Mouse (Mus musculus): ENCODE results near the gene Thap8. TPM values are rescaled to one million over a fixed set of nuclear protein-coding genes. Genes with fewer than 3 reads are reported as not detected.

The Thap8 gene
- polyA plus RNA-seq, 1 experiment from 2014 or later, result 0.42 TPM

GRCm38 (mm10) chr7:30286701-30287410 is 7.0 kb downstream of the Thap8 start:
- Histone ChIP-seq H3K36me3 (no peaks in the 10 kb centered on the region), H3K4me1 (replicated peaks) (peaks cover 9% of the 10 kb centered on the region), H3K9me3 (replicated peaks) (no peaks in the 10 kb centered on the region), H3K27ac (no peak overlapping the region), H3K27me3 (no peaks in the 10 kb centered on the region), H3K9ac (no peak overlapping the region), H3K4me3 (no peak overlapping the region), H3K4me2 (no peak overlapping the region)
- no peak for ATAC-seq (replicated peaks; ENCODE audit: insufficient number of reproducible peaks, insufficient read depth, low FRiP score, low read depth)
- WGBS, result 54% methylated on average over 8 of the region's 8 CpGs

GRCm38 (mm10) chr7:30288046-30288445 is 8.2 kb downstream of the Thap8 start:
- H3K9ac ChIP-seq, result no peak overlapping the region
- peaks cover 11% of the 10 kb centered on the region for H3K4me1 ChIP-seq (replicated peaks)
- no peaks in the 10 kb centered on the region for H3K27me3 ChIP-seq
- no peak for ATAC-seq (replicated peaks; ENCODE audit: insufficient number of reproducible peaks, insufficient read depth, low FRiP score, low read depth)
- H3K4me3 ChIP-seq, result no peak overlapping the region
- 60% methylated on average over 6 of the region's 6 CpGs for WGBS
- no peak overlapping the region for H3K27ac ChIP-seq
- no peak overlapping the region for H3K4me2 ChIP-seq
- H3K9me3 ChIP-seq (replicated peaks), result no peaks in the 10 kb centered on the region
- no peaks in the 10 kb centered on the region for H3K36me3 ChIP-seq

GRCm38 (mm10) chr7:30289071-30289713 is 9.3 kb downstream of the Thap8 start:
- Histone ChIP-seq H3K4me1 (replicated peaks) (peaks cover 15% of the 10 kb centered on the region), H3K27me3 (no peaks in the 10 kb centered on the region), H3K27ac (no peak overlapping the region), H3K4me3 (no peak overlapping the region), H3K4me2 (no peak overlapping the region), H3K9ac (no peak overlapping the region), H3K9me3 (replicated peaks) (no peaks in the 10 kb centered on the region), H3K36me3 (no peaks in the 10 kb centered on the region)
- 60% methylated on average over 7 of the region's 7 CpGs for WGBS
- no peak for ATAC-seq (replicated peaks; ENCODE audit: insufficient number of reproducible peaks, insufficient read depth, low FRiP score, low read depth)

GRCm38 (mm10) chr7:30289714-30290399 is 10.0 kb downstream of the Thap8 start:
- H3K27ac ChIP-seq, result no peak overlapping the region
- WGBS, result 46% methylated on average over 10 of the region's 10 CpGs
- H3K9me3 ChIP-seq (replicated peaks), result no peaks in the 10 kb centered on the region
- no peak overlapping the region for H3K4me2 ChIP-seq
- peaks cover 15% of the 10 kb centered on the region for H3K4me1 ChIP-seq (replicated peaks)
- no peaks in the 10 kb centered on the region for H3K27me3 ChIP-seq
- H3K9ac ChIP-seq, result no peak overlapping the region
- no peak overlapping the region for H3K4me3 ChIP-seq
- ATAC-seq (replicated peaks; ENCODE audit: insufficient number of reproducible peaks, insufficient read depth, low FRiP score, low read depth), result no peak
- no peaks in the 10 kb centered on the region for H3K36me3 ChIP-seq

GRCm38 (mm10) chr7:30291215-30292131 is 11.6 kb downstream of the Thap8 start, which contains the start of gene Clip3:
Gene Clip3, plus strand, starts transcription at chr7:30291728.
- Histone ChIP-seq H3K9me3 (replicated peaks) (no peaks in the 10 kb centered on the region), H3K36me3 (no peaks in the 10 kb centered on the region), H3K27me3 (no peaks in the 10 kb centered on the region), H3K4me3 (peak within 1 kb of the TSS; percentile 57), H3K9ac (peak within 1 kb of the TSS; percentile 27), H3K4me2 (peak within 1 kb of the TSS; percentile 54), H3K27ac (peak within 1 kb of the TSS; percentile 42), H3K4me1 (replicated peaks) (peaks cover 15% of the 10 kb centered on the region)
- WGBS, result 9% methylated on average over 35 of the region's 35 CpGs
- peak; percentile 44; the same call in 1 of the 2 replicates for ATAC-seq (replicated peaks; ENCODE audit: insufficient number of reproducible peaks, insufficient read depth, low FRiP score, low read depth)

GRCm38 (mm10) chr7:30293795-30294194 is 13.9 kb downstream of the Thap8 start:
- Histone ChIP-seq H3K9me3 (replicated peaks) (no peaks in the 10 kb centered on the region), H3K27ac (no peak overlapping the region), H3K9ac (no peak overlapping the region), H3K4me1 (replicated peaks) (peaks cover 15% of the 10 kb centered on the region), H3K36me3 (no peaks in the 10 kb centered on the region), H3K27me3 (no peaks in the 10 kb centered on the region), H3K4me3 (no peak overlapping the region), H3K4me2 (no peak overlapping the region)
- no peak for ATAC-seq (replicated peaks; ENCODE audit: insufficient number of reproducible peaks, insufficient read depth, low FRiP score, low read depth)
- 49% methylated on average over 13 of the region's 13 CpGs for WGBS

GRCm38 (mm10) chr7:30294296-30294695 is 14.4 kb downstream of the Thap8 start:
- Histone ChIP-seq H3K4me2 (no peak overlapping the region), H3K27me3 (no peaks in the 10 kb centered on the region), H3K27ac (no peak overlapping the region), H3K4me1 (replicated peaks) (peaks cover 15% of the 10 kb centered on the region), H3K9ac (no peak overlapping the region), H3K36me3 (no peaks in the 10 kb centered on the region), H3K9me3 (replicated peaks) (no peaks in the 10 kb centered on the region), H3K4me3 (no peak overlapping the region)
- no peak for ATAC-seq (replicated peaks; ENCODE audit: insufficient number of reproducible peaks, insufficient read depth, low FRiP score, low read depth)
- WGBS, result 76% methylated on average over 5 of the region's 5 CpGs

GRCm38 (mm10) chr7:30295103-30295502 is 15.2 kb downstream of the Thap8 start:
- peaks cover 15% of the 10 kb centered on the region for H3K4me1 ChIP-seq (replicated peaks)
- no peaks in the 10 kb centered on the region for H3K9me3 ChIP-seq (replicated peaks)
- ATAC-seq (replicated peaks; ENCODE audit: insufficient number of reproducible peaks, insufficient read depth, low FRiP score, low read depth), result no peak; the same call in 1 of the 2 replicates
- H3K9ac ChIP-seq, result no peak overlapping the region
- 33% methylated on average over 10 of the region's 10 CpGs for WGBS
- H3K27me3 ChIP-seq, result no peaks in the 10 kb centered on the region
- H3K36me3 ChIP-seq, result no peaks in the 10 kb centered on the region
- H3K27ac ChIP-seq, result no peak overlapping the region
- H3K4me3 ChIP-seq, result no peak overlapping the region
- H3K4me2 ChIP-seq, result no peak overlapping the region

GRCm38 (mm10) chr7:30296816-30297215 is 16.9 kb downstream of the Thap8 start:
- Histone ChIP-seq H3K27me3 (no peaks in the 10 kb centered on the region), H3K9me3 (replicated peaks) (no peaks in the 10 kb centered on the region), H3K4me1 (replicated peaks) (peaks cover 7% of the 10 kb centered on the region; the same call in 1 of the 2 replicates), H3K4me2 (no peak overlapping the region), H3K27ac (no peak overlapping the region), H3K9ac (no peak overlapping the region), H3K36me3 (no peaks in the 10 kb centered on the region), H3K4me3 (no peak overlapping the region)
- WGBS, result 84% methylated on average over 15 of the region's 15 CpGs
- no peak for ATAC-seq (replicated peaks; ENCODE audit: insufficient number of reproducible peaks, insufficient read depth, low FRiP score, low read depth)

- ATAC-seq (replicated peaks; ENCODE audit: insufficient number of reproducible peaks, insufficient read depth, low FRiP score, low read depth), result no peak
Observed at GRCm38 (mm10) chr7:30297266-30297665, 17.4 kb downstream of the Thap8 start.

More at GRCm38 (mm10) chr7:30297266-30297665, 17.4 kb downstream of the Thap8 start:
- no peak overlapping the region for H3K9ac ChIP-seq
- H3K4me1 ChIP-seq (replicated peaks), result peaks cover 5% of the 10 kb centered on the region; the same call in 1 of the 2 replicates
- 76% methylated on average over 16 of the region's 16 CpGs for WGBS
- no peak overlapping the region for H3K4me2 ChIP-seq
- H3K27ac ChIP-seq, result no peak overlapping the region
- no peaks in the 10 kb centered on the region for H3K27me3 ChIP-seq
- no peaks in the 10 kb centered on the region for H3K9me3 ChIP-seq (replicated peaks)
- H3K36me3 ChIP-seq, result no peaks in the 10 kb centered on the region
- no peak overlapping the region for H3K4me3 ChIP-seq

Measured in heart, embryonic 15.5 days (tissue).